Mouse (Mus musculus): Measurements from ENCODE around the gene Map3k5. TPM values are rescaled to one million over a fixed set of nuclear protein-coding genes. Genes with fewer than 3 reads are reported as not detected.

Map3k5 gene
- polyA plus RNA-seq, 1 experiment from 2014 or later = 2.2 TPM

DNA sequence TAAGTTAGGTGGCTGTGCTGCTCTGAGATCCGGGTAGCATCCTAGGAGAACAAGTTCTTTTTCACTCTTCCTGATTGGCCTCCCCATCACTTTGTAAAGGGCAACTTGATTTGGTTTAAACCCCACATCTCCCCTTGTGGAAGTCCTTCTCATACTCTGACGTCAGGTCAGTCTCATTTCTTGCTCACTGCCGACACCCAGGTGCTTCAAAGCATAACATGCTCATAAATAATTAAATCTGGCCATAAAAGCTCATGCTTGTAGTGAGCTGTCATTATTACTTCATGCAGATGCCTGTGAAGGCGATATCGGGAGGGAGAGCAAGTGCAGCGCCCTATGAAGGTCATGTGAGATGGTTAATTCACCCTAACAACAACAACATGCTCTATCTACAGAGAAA, 87.0 kb downstream of the Map3k5 start:
- DNase-seq (ENCODE audit: low spot score) (no peak), ATAC-seq (replicated peaks; ENCODE audit: low FRiP score, low read depth) (no peak)
- 58% methylated on average over 6 of the region's 6 CpGs for WGBS
- Histone ChIP-seq H3K36me3 (ENCODE audit: insufficient read depth, low read length) (no peaks in the 10 kb centered on the region), H3K4me2 (ENCODE audit: low read length) (no peak overlapping the region), H3K9me3 (replicated peaks; ENCODE audit: low read length) (no peaks in the 10 kb centered on the region), H3K9ac (ENCODE audit: low read depth, low read length) (no peak overlapping the region), H3K4me3 (replicated peaks; ENCODE audit: low read depth, low read length) (no peak overlapping the region), H3K27me3 (ENCODE audit: insufficient read depth, low read length) (no peaks in the 10 kb centered on the region), H3K4me1 (replicated peaks; ENCODE audit: insufficient read depth, low read length) (peaks cover 8% of the 10 kb centered on the region), H3K27ac (no peak overlapping the region)
- no peak for TF ChIP-seq CTCF (IDR thresholded peaks at IDR 0.05; ENCODE audit: low read depth)

DNA sequence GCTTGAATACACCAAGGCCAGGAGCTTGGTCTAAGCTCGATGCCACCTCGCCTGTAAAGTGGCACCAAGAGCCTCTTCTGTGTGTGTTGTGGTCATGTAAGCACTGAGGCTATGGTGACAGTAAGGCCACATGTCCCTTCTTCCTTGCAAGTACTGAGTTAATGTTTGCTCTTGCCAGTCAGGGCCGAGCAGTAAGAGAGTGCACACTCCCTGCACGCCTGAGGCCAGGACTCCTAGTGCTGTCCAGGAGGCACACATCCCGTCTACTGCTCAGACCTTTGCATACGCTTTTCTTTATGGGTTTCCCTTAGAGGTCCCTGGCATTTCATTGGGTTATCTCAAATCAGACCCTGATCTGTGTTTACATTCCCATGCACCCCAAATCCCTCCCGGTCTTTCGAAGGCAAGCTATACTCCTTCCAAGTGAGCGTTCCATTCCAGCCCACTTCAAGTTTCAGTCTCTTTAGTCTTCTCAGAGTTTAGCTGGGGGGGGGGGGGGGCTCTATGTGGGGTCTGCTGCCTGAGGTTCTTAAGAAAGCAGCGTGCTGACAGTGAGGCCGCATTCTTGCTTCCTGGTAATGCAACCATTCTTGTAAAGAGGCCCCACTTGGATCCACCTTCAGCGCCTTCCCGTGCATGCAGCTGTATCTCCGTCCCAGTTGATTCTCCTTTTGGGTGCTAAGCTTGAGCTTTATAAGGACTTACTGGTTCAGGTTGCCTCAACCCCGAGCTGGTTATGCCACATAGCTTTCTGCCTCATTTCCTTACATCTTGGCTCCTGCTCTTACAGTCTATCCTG, 87.6 kb downstream of the Map3k5 start:
- Histone ChIP-seq H3K36me3 (ENCODE audit: insufficient read depth, low read length) (no peaks in the 10 kb centered on the region), H3K4me2 (ENCODE audit: low read length) (no peak overlapping the region), H3K27me3 (ENCODE audit: insufficient read depth, low read length) (no peaks in the 10 kb centered on the region), H3K4me1 (replicated peaks; ENCODE audit: insufficient read depth, low read length) (peaks cover 8% of the 10 kb centered on the region), H3K4me3 (replicated peaks; ENCODE audit: low read depth, low read length) (no peak overlapping the region), H3K9ac (ENCODE audit: low read depth, low read length) (no peak overlapping the region), H3K9me3 (replicated peaks; ENCODE audit: low read length) (no peaks in the 10 kb centered on the region), H3K27ac (0 out of 2 replicates have a peak overlapping the region, but pooled peaks have one; percentile 6)
- DNase-seq (ENCODE audit: low spot score) = no peak
- 64% methylated on average over 15 of the region's 15 CpGs for WGBS
- TF ChIP-seq CTCF (IDR thresholded peaks at IDR 0.05; ENCODE audit: low read depth) = no peak
- ATAC-seq (replicated peaks; ENCODE audit: low FRiP score, low read depth) = no peak

DNA sequence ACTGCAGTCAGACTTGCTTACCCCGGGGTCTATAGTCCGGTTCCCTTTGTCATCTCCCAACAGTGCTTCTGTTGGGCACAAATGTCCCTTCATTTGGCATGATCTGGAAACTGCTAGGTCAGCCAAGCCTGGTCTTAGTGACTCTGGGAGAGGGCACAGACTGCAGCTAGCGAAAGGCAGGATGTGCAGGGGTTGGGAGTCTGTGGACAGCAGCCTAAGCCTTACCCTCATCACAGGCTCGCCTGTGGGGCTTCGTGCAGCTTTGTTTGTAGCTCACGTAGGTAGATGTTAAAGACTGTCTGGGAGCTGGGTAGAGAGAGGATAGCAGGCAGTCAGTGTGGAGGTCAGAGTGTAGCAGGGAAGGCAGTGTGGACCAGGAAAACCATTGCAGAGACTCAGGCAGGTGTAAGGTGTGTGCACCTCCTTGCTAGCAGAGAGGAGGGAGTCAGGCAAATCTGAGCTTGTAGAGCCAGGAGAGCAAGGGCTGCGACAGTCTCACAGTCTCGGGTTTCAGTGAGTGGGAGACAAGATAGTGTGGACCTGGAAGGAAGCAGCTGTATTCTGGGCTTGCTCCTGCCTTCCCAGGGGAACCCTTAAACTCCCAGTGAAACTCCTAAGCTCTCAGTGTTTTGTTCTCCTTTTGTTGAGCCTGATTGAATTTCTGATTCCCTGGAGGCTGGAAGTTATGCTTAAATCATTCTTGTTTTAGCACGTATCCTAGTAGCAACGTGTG, 88.5 kb downstream of the Map3k5 start:
- 42% methylated on average over 10 of the region's 10 CpGs for WGBS
- peak; percentile 25; the same call in 1 of the 2 replicates for ATAC-seq (replicated peaks; ENCODE audit: low FRiP score, low read depth)

DNA sequence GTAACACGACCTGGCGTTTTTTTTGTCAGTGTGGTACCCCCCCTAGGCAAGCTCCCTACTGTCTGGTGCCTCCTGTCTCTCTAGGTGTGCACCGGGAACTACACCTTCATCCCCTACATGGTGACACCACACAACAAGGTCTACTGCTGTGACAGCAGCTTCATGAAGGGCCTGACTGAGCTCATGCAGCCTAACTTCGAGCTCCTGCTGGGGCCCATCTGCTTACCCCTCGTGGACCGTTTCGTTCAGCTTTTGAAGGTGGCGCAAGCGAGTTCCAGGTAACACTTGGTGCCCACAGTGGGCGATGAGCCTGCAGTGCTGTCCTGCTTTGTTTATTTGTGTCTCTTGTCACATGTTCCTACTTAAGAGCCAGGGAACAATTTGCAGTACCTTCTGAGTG, 89.3 kb downstream of the Map3k5 start:
- Histone ChIP-seq H3K4me1 (replicated peaks; ENCODE audit: insufficient read depth, low read length) (peaks cover 8% of the 10 kb centered on the region), H3K4me2 (ENCODE audit: low read length) (no peak overlapping the region), H3K9ac (ENCODE audit: low read depth, low read length) (no peak overlapping the region), H3K27me3 (ENCODE audit: insufficient read depth, low read length) (no peaks in the 10 kb centered on the region), H3K4me3 (replicated peaks; ENCODE audit: low read depth, low read length) (no peak overlapping the region), H3K9me3 (replicated peaks; ENCODE audit: low read length) (no peaks in the 10 kb centered on the region), H3K36me3 (ENCODE audit: insufficient read depth, low read length) (0 out of 2 replicates have a peak, but pooled peaks cover 2% of the 10 kb centered on the region), H3K27ac (no peak overlapping the region)
- 54% methylated on average over 10 of the region's 10 CpGs for WGBS
- no peak for ATAC-seq (replicated peaks; ENCODE audit: low FRiP score, low read depth)
- no peak for TF ChIP-seq CTCF (IDR thresholded peaks at IDR 0.05; ENCODE audit: low read depth)
- no peak for DNase-seq (ENCODE audit: low spot score)

More for the DNA sequence above, 88.5 kb downstream of the Map3k5 start:
- H3K9me3 ChIP-seq (replicated peaks; ENCODE audit: low read length) = no peaks in the 10 kb centered on the region
- no peak overlapping the region for H3K4me2 ChIP-seq (ENCODE audit: low read length)
- H3K4me1 ChIP-seq (replicated peaks; ENCODE audit: insufficient read depth, low read length) = peaks cover 8% of the 10 kb centered on the region
- no peak overlapping the region for H3K9ac ChIP-seq (ENCODE audit: low read depth, low read length)
- no peak overlapping the region for H3K4me3 ChIP-seq (replicated peaks; ENCODE audit: low read depth, low read length)
- 0 out of 2 replicates have a peak overlapping the region, but pooled peaks have one; percentile 6 for H3K27ac ChIP-seq
- no peaks in the 10 kb centered on the region for H3K27me3 ChIP-seq (ENCODE audit: insufficient read depth, low read length)
- no peaks in the 10 kb centered on the region for H3K36me3 ChIP-seq (ENCODE audit: insufficient read depth, low read length)
- TF ChIP-seq CTCF (IDR thresholded peaks at IDR 0.05; ENCODE audit: low read depth) = no peak
- DNase-seq (ENCODE audit: low spot score) = peak; percentile 73

DNA sequence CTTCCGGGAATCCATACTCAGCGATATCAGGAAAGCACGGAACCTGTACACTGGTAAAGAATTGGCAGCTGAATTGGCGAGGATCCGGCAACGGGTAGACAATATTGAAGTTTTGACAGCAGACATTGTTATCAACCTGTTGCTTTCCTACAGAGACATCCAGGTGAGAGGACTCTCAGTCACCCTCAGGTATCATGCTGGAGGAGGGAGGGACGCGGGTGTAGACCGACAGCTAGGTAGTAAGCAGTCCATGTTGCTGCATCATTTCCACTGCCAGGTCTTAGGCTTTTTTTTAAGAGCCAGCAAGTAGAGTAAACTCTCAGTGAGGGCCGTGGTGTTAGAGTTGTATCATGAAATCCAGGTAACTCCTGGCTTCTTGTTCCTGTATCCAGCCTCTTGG, 90.6 kb downstream of the Map3k5 start:
- Histone ChIP-seq H3K4me1 (replicated peaks; ENCODE audit: insufficient read depth, low read length) (peaks cover 8% of the 10 kb centered on the region), H3K4me3 (replicated peaks; ENCODE audit: low read depth, low read length) (no peak overlapping the region), H3K9ac (ENCODE audit: low read depth, low read length) (no peak overlapping the region), H3K27me3 (ENCODE audit: insufficient read depth, low read length) (no peaks in the 10 kb centered on the region), H3K27ac (no peak overlapping the region), H3K36me3 (ENCODE audit: insufficient read depth, low read length) (0 out of 2 replicates have a peak, but pooled peaks cover 6% of the 10 kb centered on the region), H3K4me2 (ENCODE audit: low read length) (no peak overlapping the region), H3K9me3 (replicated peaks; ENCODE audit: low read length) (no peaks in the 10 kb centered on the region)
- TF ChIP-seq CTCF (IDR thresholded peaks at IDR 0.05; ENCODE audit: low read depth) = no peak
- ATAC-seq (replicated peaks; ENCODE audit: low FRiP score, low read depth) (no peak), DNase-seq (ENCODE audit: low spot score) (no peak)
- WGBS = 91% methylated on average over 10 of the region's 10 CpGs

DNA sequence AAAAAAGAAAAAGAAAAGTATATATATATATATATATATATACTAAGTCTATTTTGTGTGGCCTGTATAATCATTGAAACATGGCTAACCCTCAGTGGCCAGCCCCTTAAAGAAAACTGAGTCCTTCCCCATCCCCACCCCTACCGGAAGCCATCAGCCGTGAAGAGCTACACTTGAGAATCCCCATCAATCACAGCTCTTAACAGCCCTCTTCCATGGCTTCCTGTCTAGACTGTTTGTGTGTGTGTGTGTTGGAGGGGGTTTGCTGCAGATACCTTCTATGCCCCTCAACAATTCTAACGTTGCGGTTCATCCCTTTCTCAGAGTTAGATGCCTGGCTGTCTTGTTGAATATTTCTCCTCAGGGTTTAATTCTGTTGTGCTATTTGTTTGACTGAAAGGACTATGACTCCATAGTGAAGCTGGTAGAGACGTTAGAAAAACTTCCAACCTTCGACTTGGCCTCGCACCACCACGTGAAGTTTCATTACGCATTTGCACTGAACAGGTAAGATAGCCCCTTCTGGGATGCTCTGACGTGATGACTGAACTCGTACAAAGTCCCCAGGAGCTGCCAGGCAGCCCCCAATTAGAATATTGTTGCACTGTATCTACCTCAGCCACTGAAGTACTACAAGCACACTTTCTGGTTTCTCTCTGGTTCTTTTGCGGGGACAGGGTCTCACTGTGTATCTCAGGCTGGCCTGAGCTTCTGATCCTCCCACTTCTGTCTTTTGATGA, 91.7 kb downstream of the Map3k5 start:
- WGBS = 44% methylated on average over 12 of the region's 12 CpGs

More for the DNA sequence above, 91.7 kb downstream of the Map3k5 start:
- H3K9ac ChIP-seq (ENCODE audit: low read depth, low read length) = no peak overlapping the region
- no peak overlapping the region for H3K4me3 ChIP-seq (replicated peaks; ENCODE audit: low read depth, low read length)
- DNase-seq (ENCODE audit: low spot score) (peak; percentile 86), ATAC-seq (replicated peaks; ENCODE audit: low FRiP score, low read depth) (no peak; the same call in 1 of the 2 replicates)
- H3K4me2 ChIP-seq (ENCODE audit: low read length) = no peak overlapping the region
- H3K9me3 ChIP-seq (replicated peaks; ENCODE audit: low read length) = no peaks in the 10 kb centered on the region
- TF ChIP-seq CTCF (IDR thresholded peaks at IDR 0.05; ENCODE audit: low read depth) = no peak
- no peaks in the 10 kb centered on the region for H3K27me3 ChIP-seq (ENCODE audit: insufficient read depth, low read length)
- no peak overlapping the region; the same call in 1 of the 2 replicates for H3K27ac ChIP-seq
- 0 out of 2 replicates have a peak, but pooled peaks cover 6% of the 10 kb centered on the region for H3K36me3 ChIP-seq (ENCODE audit: insufficient read depth, low read length)
- peaks cover 8% of the 10 kb centered on the region for H3K4me1 ChIP-seq (replicated peaks; ENCODE audit: insufficient read depth, low read length)

All from kidney, postnatal 0 days (tissue).